Mouse (Mus musculus) cerebellum, adult 2 months (tissue): ENCODE results near the gene Ern1.

Experiments
- CTCF ChIP-seq: fragments of 200-500 bp; IDR thresholded peaks from 2 replicates; pipeline ENCODE4 v1.5.1; 2011; ENCODE audit warnings: low read depth, mild to moderate bottlenecking, control low read depth, low read length, moderate library complexity, borderline replicate concordance; ENCODE audit not compliant: insufficient read depth
- POLR2A ChIP-seq: fragments of 200-500 bp; IDR thresholded peaks from 2 replicates; pipeline ENCODE4 v1.6.1; 2011; ENCODE audit warnings: low read length, control low read depth, borderline replicate concordance; ENCODE audit not compliant: insufficient read depth

- TF ChIP-seq CTCF = no peak
- no peak for TF ChIP-seq POLR2A
Measured at GRCm38 (mm10) chr11:106351941-106352340, 135.7 kb downstream of the Ern1 start.
